Mouse (Mus musculus) forebrain, embryonic 13.5 days (tissue): Measurements from ENCODE around the gene Clptm1. TPM values are rescaled to one million over a fixed set of nuclear protein-coding genes. Genes with fewer than 3 reads are reported as not detected.

Experiments used
- ATAC-seq: fragments of 200-750 bp; cut with Nextera tagmentation; 2 replicates; pipeline ENCODE4 v1.8.0; 2017
- H3K27ac ChIP-seq: fragments of 300-500 bp; sonication (generic); 2 replicates; pipeline ENCODE4 v1.5.1; 2015; ENCODE audit warnings: inconsistent platforms, mild to moderate bottlenecking, moderate library complexity
- H3K27me3 ChIP-seq: fragments of 300-500 bp; sonication (generic); 2 replicates; pipeline ENCODE4 v1.6.1; 2015; ENCODE audit warnings: mild to moderate bottlenecking, inconsistent platforms
- H3K36me3 ChIP-seq: fragments of 300-500 bp; sonication (generic); 2 replicates; pipeline ENCODE4 v1.6.1; 2015; ENCODE audit warnings: mild to moderate bottlenecking, inconsistent platforms; ENCODE audit not compliant: poor library complexity, severe bottlenecking
- H3K4me1 ChIP-seq: fragments of 300-500 bp; sonication (generic); 2 replicates; pipeline ENCODE4 v1.6.1; 2015; ENCODE audit warnings: inconsistent platforms
- H3K4me2 ChIP-seq: fragments of 300-500 bp; sonication (generic); 2 replicates; pipeline ENCODE4 v1.6.1; 2015; ENCODE audit warnings: inconsistent platforms, mild to moderate bottlenecking, moderate library complexity
- H3K4me3 ChIP-seq: fragments of 300-500 bp; sonication (generic); 2 replicates; pipeline ENCODE4 v1.5.1; 2015; ENCODE audit warnings: mild to moderate bottlenecking, inconsistent platforms
- H3K9ac ChIP-seq: fragments of 300-500 bp; sonication (generic); 2 replicates; pipeline ENCODE4 v1.6.1; 2015; ENCODE audit warnings: mild to moderate bottlenecking, inconsistent platforms
- H3K9me3 ChIP-seq: fragments of 300-500 bp; sonication (generic); replicated peaks from 2 replicates; pipeline ENCODE4 v1.6.1; 2016; ENCODE audit warnings: inconsistent platforms
- WGBS: fragments of 180-500 bp; shearing (Covaris S2); methylation state at CpG from one replicate; pipeline ENCODE4 v1.1.7; 2015; 5-methylcytosine and 5-hydroxymethylcytosine counted together
- polyA plus RNA-seq: library from polyadenylated mRNA; unstranded; fragments of >200 nt; fragmentation: Nextera tagmentation; extraction: Ambion mirVana; gene quantifications from 2 replicates; pipeline ENCODE4 v1.2.1, GENCODE M21; 2015

Gene Clptm1
- 64.2 and 71.3 TPM in 2 replicates for polyA plus RNA-seq

DNA sequence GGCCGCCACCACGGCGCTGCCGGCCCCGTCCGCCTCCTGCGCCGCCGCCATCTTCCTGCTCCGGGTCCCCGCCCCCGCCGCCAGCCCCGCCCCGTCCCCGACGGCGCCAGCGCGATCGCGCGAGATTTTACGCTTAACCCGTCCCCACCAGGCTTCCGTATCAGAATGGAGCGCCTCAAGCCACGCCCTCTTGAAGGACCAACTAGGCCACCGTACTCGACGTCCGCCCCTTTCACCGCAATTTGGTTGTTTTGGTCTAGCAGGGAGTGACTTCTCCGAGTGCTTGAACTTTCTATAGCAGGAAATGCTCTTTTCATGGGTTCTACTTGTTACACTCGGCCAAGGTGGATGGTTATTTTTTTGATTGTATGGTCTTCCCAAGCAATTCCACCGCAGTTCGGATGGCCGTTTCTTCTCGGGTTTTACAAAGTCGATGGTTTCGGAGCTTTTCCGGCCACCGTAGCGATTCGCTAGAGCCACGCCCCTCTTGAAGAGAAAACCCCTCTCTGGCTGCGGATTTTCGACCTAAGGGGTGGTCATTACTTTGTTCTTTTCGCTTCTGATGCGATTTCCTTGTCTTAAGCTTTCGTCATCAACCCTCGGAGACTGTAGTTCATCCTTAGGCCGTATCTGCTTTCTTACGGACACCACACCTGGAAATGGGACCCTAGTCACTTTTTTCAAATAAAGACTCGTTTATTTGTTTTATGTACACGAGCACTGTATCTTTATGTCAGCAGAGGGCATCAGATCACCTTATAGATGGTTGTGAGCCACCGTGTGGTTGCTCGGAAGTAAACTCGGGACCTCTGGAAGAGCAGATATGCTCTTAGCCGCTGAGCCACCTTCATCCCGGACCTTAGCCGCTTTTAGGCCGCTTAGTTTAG lies at the start of gene Clptm1:
Gene Clptm1 (minus strand): TSS at position 79 of the 887 bp plus-strand sequence.
- peak within 1 kb of the TSS; percentile 98 for H3K9ac ChIP-seq
- H3K27ac ChIP-seq = peak within 1 kb of the TSS; percentile 92
- no peaks in the 10 kb centered on the region for H3K9me3 ChIP-seq
- H3K4me3 ChIP-seq = peak within 1 kb of the TSS; percentile 99
- under 1% methylated on average over 53 of the region's 63 CpGs for WGBS
- peaks cover 22% of the 10 kb centered on the region for H3K4me1 ChIP-seq
- ATAC-seq = peak; percentile 91
- peak within 1 kb of the TSS; percentile 93 for H3K4me2 ChIP-seq
- peaks cover 16% of the 10 kb centered on the region for H3K36me3 ChIP-seq
- H3K27me3 ChIP-seq = 0 out of 2 replicates have a peak, but pooled peaks cover 2% of the 10 kb centered on the region

GRCm38 (mm10) chr7:19713598-19713997 lies 48.8 kb upstream of the Clptm1 start:
- Histone ChIP-seq H3K9ac (no peak overlapping the region), H3K4me1 (peaks cover 23% of the 10 kb centered on the region), H3K9me3 (no peaks in the 10 kb centered on the region), H3K4me2 (peak overlapping the region; percentile 98; the same call in 1 of the 2 replicates), H3K36me3 (peaks cover 56% of the 10 kb centered on the region), H3K27me3 (no peaks in the 10 kb centered on the region), H3K27ac (no peak overlapping the region), H3K4me3 (peak overlapping the region; percentile 100; the same call in 1 of the 2 replicates)
- WGBS = 89% methylated on average over 9 of the region's 9 CpGs
- no peak for ATAC-seq

GRCm38 (mm10) chr7:19713196-19713595 lies 48.4 kb upstream of the Clptm1 start:
- Histone ChIP-seq H3K27me3 (no peaks in the 10 kb centered on the region), H3K9ac (no peak overlapping the region), H3K36me3 (peaks cover 58% of the 10 kb centered on the region), H3K4me2 (no peak overlapping the region), H3K4me3 (no peak overlapping the region), H3K27ac (no peak overlapping the region), H3K9me3 (no peaks in the 10 kb centered on the region), H3K4me1 (peaks cover 23% of the 10 kb centered on the region)
- no peak for ATAC-seq
- 62% methylated on average over 4 of the region's 4 CpGs for WGBS

DNA sequence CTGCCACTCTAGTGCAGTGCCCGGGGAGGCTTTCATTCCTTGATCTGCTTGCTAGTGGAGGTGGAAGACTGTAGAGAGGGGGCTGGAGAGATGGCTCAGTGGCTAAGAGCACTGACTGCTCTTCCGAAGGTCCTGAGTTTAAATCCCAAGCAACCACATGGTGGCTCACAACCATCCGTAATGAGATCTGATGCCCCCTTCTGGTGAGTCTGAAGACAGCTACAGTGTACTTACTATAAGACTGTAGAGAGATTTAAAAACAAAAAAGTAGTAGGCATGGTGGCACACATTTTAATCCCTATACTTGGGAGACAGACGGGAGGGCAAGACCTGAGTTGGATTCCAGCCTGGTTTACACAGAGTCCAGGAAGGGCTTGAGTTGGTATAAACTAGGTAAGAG lies 47.6 kb upstream of the Clptm1 start:
- Histone ChIP-seq H3K4me3 (no peak overlapping the region), H3K27me3 (no peaks in the 10 kb centered on the region), H3K4me2 (no peak overlapping the region), H3K9me3 (no peaks in the 10 kb centered on the region), H3K9ac (no peak overlapping the region), H3K4me1 (peaks cover 23% of the 10 kb centered on the region), H3K36me3 (peaks cover 64% of the 10 kb centered on the region), H3K27ac (no peak overlapping the region)
- WGBS = 77% methylated on average over 4 of the region's 4 CpGs
- no peak for ATAC-seq

- H3K27me3 ChIP-seq = no peaks in the 10 kb centered on the region
- peaks cover 16% of the 10 kb centered on the region for H3K4me1 ChIP-seq
- no peak overlapping the region for H3K9ac ChIP-seq
- no peak overlapping the region for H3K4me3 ChIP-seq
- no peaks in the 10 kb centered on the region for H3K9me3 ChIP-seq
- 94% methylated on average over 10 of the region's 10 CpGs for WGBS
- no peak for ATAC-seq
- peaks cover 74% of the 10 kb centered on the region for H3K36me3 ChIP-seq
- H3K27ac ChIP-seq = no peak overlapping the region
- H3K4me2 ChIP-seq = no peak overlapping the region
Observed at GRCm38 (mm10) chr7:19710650-19711049, 45.8 kb upstream of the Clptm1 start.

- Histone ChIP-seq H3K36me3 (peaks cover 81% of the 10 kb centered on the region), H3K4me3 (no peak overlapping the region), H3K4me1 (peaks cover 4% of the 10 kb centered on the region; the same call in 1 of the 2 replicates), H3K9ac (no peak overlapping the region), H3K4me2 (no peak overlapping the region), H3K9me3 (no peaks in the 10 kb centered on the region), H3K27me3 (no peaks in the 10 kb centered on the region), H3K27ac (no peak overlapping the region)
- no peak for ATAC-seq
- 92% methylated on average over 7 of the region's 7 CpGs for WGBS
Observed at GRCm38 (mm10) chr7:19705271-19705670, 40.4 kb upstream of the Clptm1 start.

GRCm38 (mm10) chr7:19704475-19704874 lies 39.6 kb upstream of the Clptm1 start:
- Histone ChIP-seq H3K9me3 (no peaks in the 10 kb centered on the region), H3K36me3 (peaks cover 73% of the 10 kb centered on the region), H3K4me3 (no peak overlapping the region), H3K4me1 (peaks cover 6% of the 10 kb centered on the region), H3K27ac (no peak overlapping the region), H3K4me2 (no peak overlapping the region), H3K27me3 (no peaks in the 10 kb centered on the region), H3K9ac (no peak overlapping the region)
- ATAC-seq = no peak
- 89% methylated on average over 4 of the region's 4 CpGs for WGBS

GRCm38 (mm10) chr7:19702859-19703555 lies 38.2 kb upstream of the Clptm1 start:
- WGBS = 93% methylated on average over 15 of the region's 16 CpGs
- H3K4me2 ChIP-seq = no peak overlapping the region
- peaks cover 61% of the 10 kb centered on the region for H3K36me3 ChIP-seq
- no peaks in the 10 kb centered on the region for H3K9me3 ChIP-seq
- no peak overlapping the region for H3K9ac ChIP-seq
- ATAC-seq = no peak
- no peaks in the 10 kb centered on the region for H3K27me3 ChIP-seq
- H3K27ac ChIP-seq = no peak overlapping the region
- H3K4me1 ChIP-seq = peaks cover 21% of the 10 kb centered on the region
- H3K4me3 ChIP-seq = no peak overlapping the region

GRCm38 (mm10) chr7:19701069-19701761 lies 36.4 kb upstream of the Clptm1 start:
- Histone ChIP-seq H3K9me3 (0 out of 2 replicates have a peak, but pooled peaks cover 3% of the 10 kb centered on the region), H3K9ac (no peak overlapping the region; the same call in 1 of the 2 replicates), H3K4me2 (no peak overlapping the region), H3K27ac (peak overlapping the region; percentile 48), H3K4me1 (peaks cover 22% of the 10 kb centered on the region), H3K36me3 (peaks cover 51% of the 10 kb centered on the region), H3K4me3 (no peak overlapping the region), H3K27me3 (0 out of 2 replicates have a peak, but pooled peaks cover 3% of the 10 kb centered on the region)
- 30% methylated on average over 20 of the region's 22 CpGs for WGBS
- ATAC-seq = 0 out of 2 replicates have a peak, but pooled peaks have one; percentile 48

- Histone ChIP-seq H3K4me3 (no peak overlapping the region), H3K9ac (no peak overlapping the region; the same call in 1 of the 2 replicates), H3K9me3 (0 out of 2 replicates have a peak, but pooled peaks cover 3% of the 10 kb centered on the region), H3K36me3 (peaks cover 50% of the 10 kb centered on the region), H3K4me1 (peaks cover 22% of the 10 kb centered on the region), H3K27ac (no peak overlapping the region), H3K4me2 (no peak overlapping the region), H3K27me3 (0 out of 2 replicates have a peak, but pooled peaks cover 3% of the 10 kb centered on the region)
- no peak for ATAC-seq
- WGBS = 69% methylated on average over 12 of the region's 12 CpGs
Observed at GRCm38 (mm10) chr7:19700299-19701068, 35.7 kb upstream of the Clptm1 start.

- no peak overlapping the region for H3K4me3 ChIP-seq
- H3K9ac ChIP-seq = no peak overlapping the region
- ATAC-seq = no peak
- H3K27ac ChIP-seq = no peak overlapping the region
- H3K4me1 ChIP-seq = peaks cover 22% of the 10 kb centered on the region
- WGBS = 80% methylated on average over 4 of the region's 4 CpGs
- 0 out of 2 replicates have a peak, but pooled peaks cover 3% of the 10 kb centered on the region for H3K9me3 ChIP-seq
- H3K36me3 ChIP-seq = peaks cover 43% of the 10 kb centered on the region
- H3K27me3 ChIP-seq = 0 out of 2 replicates have a peak, but pooled peaks cover 3% of the 10 kb centered on the region
- no peak overlapping the region for H3K4me2 ChIP-seq
Observed at GRCm38 (mm10) chr7:19699827-19700148, 35.0 kb upstream of the Clptm1 start.
